Mouse (Mus musculus): ENCODE measurements around the gene Cntd1. TPM values are rescaled to one million over a fixed set of nuclear protein-coding genes. Genes with fewer than 3 reads are reported as not detected.
"Not testable (repeated sequence)": the region's sequence is repeated elsewhere in the genome, so short reads cannot be mapped to it uniquely, and the experiment has no call there.

Cntd1 gene
- polyA plus RNA-seq, 1 experiment: 0.05 TPM

- H3K79me2 ChIP-seq (ENCODE audit: control insufficient read depth, insufficient read depth): no peaks in the 10 kb centered on the region
- no peak overlapping the region for H3K4me3 ChIP-seq (ENCODE audit: insufficient read depth, poor library complexity, severe bottlenecking)
- no peaks in the 10 kb centered on the region for H3K27me3 ChIP-seq (ENCODE audit: control insufficient read depth, insufficient read depth, insufficient read length)
- no peak overlapping the region for H3ac ChIP-seq (ENCODE audit: control insufficient read depth, insufficient read length, low read depth)
- no peaks in the 10 kb centered on the region for H3K79me3 ChIP-seq (ENCODE audit: low read depth)
- TF ChIP-seq FOSL1 (IDR thresholded peaks at IDR 0.05; ENCODE audit: insufficient read depth, low read length, poor library complexity, severe bottlenecking) (no peak), MAX (IDR thresholded peaks at IDR 0.05) (no peak), CEBPB (IDR thresholded peaks at IDR 0.05; ENCODE audit: low read depth) (no peak), MYOG (IDR thresholded peaks at IDR 0.05; ENCODE audit: control insufficient read depth, extremely low read depth, insufficient read length) (no peak), CTCF (IDR thresholded peaks at IDR 0.05; ENCODE audit: control insufficient read depth, insufficient read depth, insufficient read length) (no peak), MYOD1 (IDR thresholded peaks at IDR 0.05; ENCODE audit: control insufficient read depth, insufficient read length, low read depth) (no peak), USF1 (IDR thresholded peaks at IDR 0.05; ENCODE audit: low read depth) (no peak)
- H3K36me3 ChIP-seq (ENCODE audit: control insufficient read depth, insufficient read depth): peaks cover 40% of the 10 kb centered on the region
Observed at GRCm38 (mm10) chr11:101326147-101326546, 47.3 kb downstream of the Cntd1 start.

- Histone ChIP-seq H3ac (ENCODE audit: control insufficient read depth, insufficient read length, low read depth) (no peak overlapping the region), H3K79me3 (ENCODE audit: low read depth) (no peaks in the 10 kb centered on the region), H3K36me3 (ENCODE audit: control insufficient read depth, insufficient read depth) (peaks cover 28% of the 10 kb centered on the region), H3K27me3 (ENCODE audit: control insufficient read depth, insufficient read depth, insufficient read length) (no peaks in the 10 kb centered on the region), H3K4me3 (ENCODE audit: insufficient read depth, poor library complexity, severe bottlenecking) (no peak overlapping the region), H3K79me2 (ENCODE audit: control insufficient read depth, insufficient read depth) (no peaks in the 10 kb centered on the region)
- TF ChIP-seq MAX (IDR thresholded peaks at IDR 0.05) (no peak), CTCF (IDR thresholded peaks at IDR 0.05; ENCODE audit: control insufficient read depth, insufficient read depth, insufficient read length) (no peak), CEBPB (IDR thresholded peaks at IDR 0.05; ENCODE audit: low read depth) (no peak), MYOG (IDR thresholded peaks at IDR 0.05; ENCODE audit: control insufficient read depth, extremely low read depth, insufficient read length) (no peak), FOSL1 (IDR thresholded peaks at IDR 0.05; ENCODE audit: insufficient read depth, low read length, poor library complexity, severe bottlenecking) (no peak), USF1 (IDR thresholded peaks at IDR 0.05; ENCODE audit: low read depth) (no peak), MYOD1 (IDR thresholded peaks at IDR 0.05; ENCODE audit: control insufficient read depth, insufficient read length, low read depth) (no peak)
Observed at GRCm38 (mm10) chr11:101327311-101327710, 48.5 kb downstream of the Cntd1 start.

- no peaks in the 10 kb centered on the region for H3K79me3 ChIP-seq (ENCODE audit: low read depth)
- TF ChIP-seq MYOD1 (IDR thresholded peaks at IDR 0.05; ENCODE audit: control insufficient read depth, insufficient read length, low read depth): no peak
- no peak for TF ChIP-seq MAX (IDR thresholded peaks at IDR 0.05)
- no peak for TF ChIP-seq CEBPB (IDR thresholded peaks at IDR 0.05; ENCODE audit: low read depth)
- no peak for TF ChIP-seq USF1 (IDR thresholded peaks at IDR 0.05; ENCODE audit: low read depth)
- no peak for TF ChIP-seq FOSL1 (IDR thresholded peaks at IDR 0.05; ENCODE audit: insufficient read depth, low read length, poor library complexity, severe bottlenecking)
- TF ChIP-seq MYOG (IDR thresholded peaks at IDR 0.05; ENCODE audit: control insufficient read depth, extremely low read depth, insufficient read length): no peak
- no peak for TF ChIP-seq CTCF (IDR thresholded peaks at IDR 0.05; ENCODE audit: control insufficient read depth, insufficient read depth, insufficient read length)
- H3K36me3 ChIP-seq (ENCODE audit: control insufficient read depth, insufficient read depth): peaks cover 11% of the 10 kb centered on the region
- H3ac ChIP-seq (ENCODE audit: control insufficient read depth, insufficient read length, low read depth): no peak overlapping the region
- H3K79me2 ChIP-seq (ENCODE audit: control insufficient read depth, insufficient read depth): no peaks in the 10 kb centered on the region
- H3K27me3 ChIP-seq (ENCODE audit: control insufficient read depth, insufficient read depth, insufficient read length): no peaks in the 10 kb centered on the region
- no peak overlapping the region for H3K4me3 ChIP-seq (ENCODE audit: insufficient read depth, poor library complexity, severe bottlenecking)
Observed at GRCm38 (mm10) chr11:101328941-101329635, 50.3 kb downstream of the Cntd1 start.

GRCm38 (mm10) chr11:101330371-101330924 lies 51.6 kb downstream of the Cntd1 start, which contains the start of gene Aoc3:
Aoc3 (plus strand) TSS chr11:101330605.
- Histone ChIP-seq H3K79me2 (ENCODE audit: control insufficient read depth, insufficient read depth) (no peaks in the 10 kb centered on the region), H3K79me3 (ENCODE audit: low read depth) (no peaks in the 10 kb centered on the region), H3ac (ENCODE audit: control insufficient read depth, insufficient read length, low read depth) (no peak within 1 kb of the TSS), H3K4me3 (ENCODE audit: insufficient read depth, poor library complexity, severe bottlenecking) (no peak within 1 kb of the TSS), H3K36me3 (ENCODE audit: control insufficient read depth, insufficient read depth) (no peaks in the 10 kb centered on the region), H3K27me3 (ENCODE audit: control insufficient read depth, insufficient read depth, insufficient read length) (no peaks in the 10 kb centered on the region)
- TF ChIP-seq MAX (IDR thresholded peaks at IDR 0.05) (no peak), MYOD1 (IDR thresholded peaks at IDR 0.05; ENCODE audit: control insufficient read depth, insufficient read length, low read depth) (no peak), MYOG (IDR thresholded peaks at IDR 0.05; ENCODE audit: control insufficient read depth, extremely low read depth, insufficient read length) (no peak), CTCF (IDR thresholded peaks at IDR 0.05; ENCODE audit: control insufficient read depth, insufficient read depth, insufficient read length) (no peak), USF1 (IDR thresholded peaks at IDR 0.05; ENCODE audit: low read depth) (no peak), FOSL1 (IDR thresholded peaks at IDR 0.05; ENCODE audit: insufficient read depth, low read length, poor library complexity, severe bottlenecking) (no peak), CEBPB (IDR thresholded peaks at IDR 0.05; ENCODE audit: low read depth) (no peak)

GRCm38 (mm10) chr11:101330961-101331360 lies 52.1 kb downstream of the Cntd1 start:
- H3K4me3 ChIP-seq (ENCODE audit: insufficient read depth, poor library complexity, severe bottlenecking); H3K79me3 ChIP-seq (ENCODE audit: low read depth); H3K79me2 ChIP-seq (ENCODE audit: control insufficient read depth, insufficient read depth); H3K27me3 ChIP-seq (ENCODE audit: control insufficient read depth, insufficient read depth, insufficient read length); H3K36me3 ChIP-seq (ENCODE audit: control insufficient read depth, insufficient read depth); H3ac ChIP-seq (ENCODE audit: control insufficient read depth, insufficient read length, low read depth): not testable (repeated sequence)

GRCm38 (mm10) chr11:101332537-101332936 lies 53.7 kb downstream of the Cntd1 start:
- no peaks in the 10 kb centered on the region for H3K36me3 ChIP-seq (ENCODE audit: control insufficient read depth, insufficient read depth)
- H3K4me3 ChIP-seq (ENCODE audit: insufficient read depth, poor library complexity, severe bottlenecking): no peak overlapping the region
- no peaks in the 10 kb centered on the region for H3K79me2 ChIP-seq (ENCODE audit: control insufficient read depth, insufficient read depth)
- no peaks in the 10 kb centered on the region for H3K27me3 ChIP-seq (ENCODE audit: control insufficient read depth, insufficient read depth, insufficient read length)
- H3K79me3 ChIP-seq (ENCODE audit: low read depth): no peaks in the 10 kb centered on the region
- no peak for TF ChIP-seq CEBPB (IDR thresholded peaks at IDR 0.05; ENCODE audit: low read depth)
- no peak for TF ChIP-seq MYOD1 (IDR thresholded peaks at IDR 0.05; ENCODE audit: control insufficient read depth, insufficient read length, low read depth)
- no peak for TF ChIP-seq FOSL1 (IDR thresholded peaks at IDR 0.05; ENCODE audit: insufficient read depth, low read length, poor library complexity, severe bottlenecking)
- no peak for TF ChIP-seq USF1 (IDR thresholded peaks at IDR 0.05; ENCODE audit: low read depth)
- TF ChIP-seq MAX (IDR thresholded peaks at IDR 0.05): no peak
- TF ChIP-seq MYOG (IDR thresholded peaks at IDR 0.05; ENCODE audit: control insufficient read depth, extremely low read depth, insufficient read length): no peak
- no peak for TF ChIP-seq CTCF (IDR thresholded peaks at IDR 0.05; ENCODE audit: control insufficient read depth, insufficient read depth, insufficient read length)
- no peak overlapping the region for H3ac ChIP-seq (ENCODE audit: control insufficient read depth, insufficient read length, low read depth)

Measured in C2C12 (cell line).